Mouse (Mus musculus) heart, embryonic 14.5 days (tissue): ENCODE measurements around the gene Clic1. TPM values are rescaled to one million over a fixed set of nuclear protein-coding genes. Genes with fewer than 3 reads are reported as not detected.
A peak's percentile ranks its signal among the peaks of the same experiment; 100 is the strongest.

Experiments used
- ATAC-seq: fragments of 200-750 bp; cut with Nextera tagmentation; 2 replicates; pipeline ENCODE4 v1.8.0; 2017; ENCODE audit warnings: low read depth, moderate TSS enrichment; ENCODE audit not compliant: insufficient number of reproducible peaks, insufficient read depth, low FRiP score
- H3K27ac ChIP-seq, 2 experiments: fragments of 200-500 bp in 1 of 2; fragments of 300-500 bp in 1 of 2; sonication (generic) in 1 of 2; replicated peaks in 1 of 2; 2 replicates each; pipeline ENCODE4 v1.5.1; 2012 to 2014; ENCODE audit warnings: low read depth in 2 of 2, low read length in 2 of 2, control low read depth in 1 of 2, mild to moderate bottlenecking in 1 of 2, mixed read lengths in 1 of 2; ENCODE audit not compliant: control insufficient read depth in 1 of 2, insufficient read depth in 1 of 2
- H3K27me3 ChIP-seq: fragments of 300-500 bp; sonication (generic); 2 replicates; pipeline ENCODE4 v1.6.1; 2014; ENCODE audit warnings: mild to moderate bottlenecking, low read length, control low read depth; ENCODE audit not compliant: control insufficient read depth, insufficient read depth
- H3K36me3 ChIP-seq: fragments of 300-500 bp; sonication (generic); 2 replicates; pipeline ENCODE4 v1.6.1; 2014; ENCODE audit warnings: mild to moderate bottlenecking, control low read depth, low read length, mixed read lengths; ENCODE audit not compliant: control insufficient read depth, insufficient read depth
- H3K4me1 ChIP-seq, 2 experiments: fragments of 200-500 bp in 1 of 2; fragments of 300-500 bp in 1 of 2; sonication (generic) in 1 of 2; 2 replicates each; pipeline ENCODE4 v1.6.1; 2012 to 2014; ENCODE audit warnings: low read length in 2 of 2, control low read depth in 1 of 2, mixed read lengths in 1 of 2; ENCODE audit not compliant: control insufficient read depth in 2 of 2, insufficient read depth in 2 of 2
- H3K4me2 ChIP-seq: fragments of 300-500 bp; sonication (generic); 2 replicates; pipeline ENCODE4 v1.6.1; 2014; ENCODE audit warnings: mild to moderate bottlenecking, low read length
- H3K4me3 ChIP-seq, 2 experiments: fragments of 200-500 bp in 1 of 2; fragments of 300-500 bp in 1 of 2; sonication (generic) in 1 of 2; 2 replicates each; pipeline ENCODE4 v1.5.1; 2012 to 2014; ENCODE audit warnings: low read length in 2 of 2, mild to moderate bottlenecking in 2 of 2, control low read depth in 1 of 2, low read depth in 1 of 2, moderate library complexity in 1 of 2; ENCODE audit not compliant: control insufficient read depth in 1 of 2, insufficient read depth in 1 of 2
- H3K9ac ChIP-seq: fragments of 300-500 bp; sonication (generic); 2 replicates; pipeline ENCODE4 v1.6.1; 2014; ENCODE audit warnings: mild to moderate bottlenecking, low read length
- H3K9me3 ChIP-seq: fragments of 300-500 bp; sonication (generic); 2 replicates; pipeline ENCODE4 v1.6.1; 2016; ENCODE audit warnings: low read length, control low read depth; ENCODE audit not compliant: control insufficient read depth
- WGBS: fragments of 180-500 bp; shearing (Covaris S2); extraction: QIAGEN DNeasy Blood & Tissue Kit; methylation state at CpG from one replicate; pipeline ENCODE4 v1.1.7; 2014; 5-methylcytosine and 5-hydroxymethylcytosine counted together
- polyA plus RNA-seq: library from polyadenylated mRNA; unstranded; fragments of >200 nt; fragmentation: Nextera tagmentation; extraction: Ambion mirVana; gene quantifications from 2 replicates; pipeline ENCODE4 v1.2.1, GENCODE M21; 2014

The Clic1 gene
- polyA plus RNA-seq, 1 experiment from 2014 or later, result 108 TPM

DNA sequence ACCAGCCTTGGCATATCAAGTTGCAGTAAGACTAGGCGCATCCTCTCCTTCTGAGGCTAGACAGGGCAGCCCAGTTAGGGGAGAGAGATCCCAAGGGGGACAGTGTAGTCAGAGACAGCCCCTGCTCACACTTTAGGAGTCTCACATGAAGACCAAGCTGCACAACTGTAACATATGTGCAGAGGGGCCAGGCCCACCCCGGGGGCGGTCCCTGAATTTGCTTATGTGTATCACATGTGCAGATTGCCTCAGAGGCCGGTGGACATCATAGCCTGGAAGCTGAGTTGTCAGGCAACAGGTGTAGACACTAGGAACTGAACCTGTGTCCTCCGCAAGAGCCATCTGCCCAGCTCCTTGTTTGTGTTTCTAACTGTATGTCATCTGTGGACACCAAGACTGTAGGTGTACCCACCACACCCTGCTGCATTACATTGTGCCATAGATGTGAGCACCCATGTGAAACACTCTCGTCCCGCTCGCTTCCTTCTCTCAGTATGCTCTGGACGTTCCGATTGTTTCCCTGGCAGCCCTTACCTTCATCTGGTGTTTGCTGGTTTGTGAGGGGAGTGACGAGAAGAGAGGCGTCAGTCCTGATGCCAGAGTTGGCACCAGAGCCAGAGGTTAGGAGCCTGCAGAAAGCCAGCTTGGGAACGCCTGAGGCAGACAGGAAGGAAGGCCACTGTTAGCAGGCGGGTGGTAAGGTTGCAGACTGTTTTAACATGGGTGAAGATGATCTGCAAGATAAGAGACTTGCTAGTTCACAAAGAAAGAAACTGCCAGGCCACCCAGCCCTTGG, 42.8 kb downstream of the Clic1 start:
- peaks cover 64% of the 10 kb centered on the region for H3K36me3 ChIP-seq
- no peak for ATAC-seq
- H3K4me3 ChIP-seq, result no peak overlapping the region
- no peak overlapping the region for H3K4me2 ChIP-seq
- WGBS, result 90% methylated on average over 14 of the region's 14 CpGs
- no peak overlapping the region for H3K27ac ChIP-seq
- H3K4me1 ChIP-seq, result peaks cover 5 to 10% of the 10 kb centered on the region in 2 experiments
- H3K9me3 ChIP-seq, result no peaks in the 10 kb centered on the region
- no peak overlapping the region for H3K9ac ChIP-seq
- no peaks in the 10 kb centered on the region for H3K27me3 ChIP-seq

DNA sequence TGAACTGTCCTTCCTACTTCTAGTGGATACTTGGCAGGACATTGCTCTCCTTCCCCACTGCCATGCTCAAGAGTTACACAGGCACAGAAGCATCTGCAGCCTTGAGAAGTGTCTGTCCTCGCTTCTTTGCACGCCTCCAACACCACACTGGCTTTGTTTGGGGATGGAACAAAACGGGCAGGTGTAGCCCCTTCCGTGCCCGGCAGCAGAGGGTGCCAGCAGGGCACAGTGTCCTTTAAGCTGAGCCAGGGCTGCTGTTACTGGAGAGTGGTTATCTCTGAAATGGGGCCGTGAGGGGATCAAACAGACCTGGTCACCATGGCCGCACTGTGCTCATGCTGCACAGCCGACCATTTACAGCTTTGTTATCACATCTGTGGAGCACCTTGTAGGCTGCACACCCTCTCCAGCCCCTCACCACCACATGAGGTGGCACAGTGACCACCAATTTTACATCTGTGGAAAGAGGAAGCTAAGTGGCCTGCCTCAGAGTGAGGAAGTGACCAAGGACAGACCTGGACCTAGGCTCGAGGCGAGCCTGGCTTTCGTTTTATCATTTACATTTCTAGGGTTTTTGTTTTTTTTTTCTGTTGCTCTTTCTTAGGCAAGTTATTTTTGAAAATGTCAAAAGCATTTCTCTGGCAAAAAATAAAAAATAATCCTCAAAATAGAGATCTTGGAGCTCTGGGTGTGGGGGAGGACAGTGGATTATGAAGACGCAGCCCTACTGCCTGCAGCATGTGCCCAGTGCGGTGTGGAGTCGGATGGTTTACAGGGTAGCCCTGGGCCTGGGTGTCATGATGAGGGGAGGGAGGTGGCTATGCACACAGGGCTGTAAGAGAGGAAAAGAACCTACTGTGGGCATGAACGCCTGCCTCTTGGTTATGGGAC, 45.0 kb downstream of the Clic1 start:
- Histone ChIP-seq H3K4me1 (peaks cover 5 to 10% of the 10 kb centered on the region in 2 experiments), H3K9ac (no peak overlapping the region), H3K4me3 (no peak overlapping the region), H3K4me2 (no peak overlapping the region), H3K27me3 (no peaks in the 10 kb centered on the region), H3K9me3 (no peaks in the 10 kb centered on the region), H3K36me3 (peaks cover 84% of the 10 kb centered on the region), H3K27ac (no peak overlapping the region)
- ATAC-seq, result no peak
- 71% methylated on average over 15 of the region's 15 CpGs for WGBS

GRCm38 (mm10) chr17:35096597-35096996, 46.8 kb downstream of the Clic1 start:
- WGBS, result 83% methylated on average over 12 of the region's 12 CpGs
- H3K27ac ChIP-seq, result no peak overlapping the region; a peak in 1 of 4 replicates

DNA sequence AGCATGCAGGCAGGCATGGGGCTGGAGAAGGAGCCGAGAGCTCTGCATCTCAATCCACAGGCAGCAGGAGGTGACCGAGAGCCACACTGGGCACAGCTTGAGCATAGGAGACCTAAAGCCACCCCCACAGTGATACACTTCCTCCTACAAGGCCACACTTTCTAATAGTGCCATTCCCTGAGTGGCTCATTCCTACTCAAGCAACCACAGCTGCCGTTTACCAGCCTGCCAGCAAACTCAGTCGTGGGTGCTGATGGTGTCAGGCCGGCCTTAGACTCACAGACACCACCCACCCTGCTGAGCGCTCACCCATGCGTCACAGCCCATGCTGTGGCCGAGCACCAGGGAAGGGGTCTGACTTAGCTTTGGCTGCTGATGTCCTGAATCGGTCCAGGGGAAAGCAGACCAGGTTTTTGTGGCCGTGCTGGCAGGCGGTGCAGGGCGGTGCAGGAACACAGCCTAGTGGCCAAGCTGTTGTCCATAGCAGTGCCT, 47.4 kb downstream of the Clic1 start:
- no peaks in the 10 kb centered on the region for H3K9me3 ChIP-seq
- 90% methylated on average over 12 of the region's 12 CpGs for WGBS
- H3K36me3 ChIP-seq, result peaks cover 98% of the 10 kb centered on the region
- no peaks in the 10 kb centered on the region for H3K27me3 ChIP-seq
- H3K9ac ChIP-seq, result no peak overlapping the region
- no peak for ATAC-seq
- H3K4me2 ChIP-seq, result no peak overlapping the region
- H3K4me3 ChIP-seq, result no peak overlapping the region
- no peak overlapping the region for H3K27ac ChIP-seq
- no peaks in the 10 kb centered on the region; a peak in 1 of 4 replicates for H3K4me1 ChIP-seq

More at GRCm38 (mm10) chr17:35096597-35096996, 46.8 kb downstream of the Clic1 start:
- Histone ChIP-seq H3K36me3 (peaks cover 97% of the 10 kb centered on the region), H3K4me2 (no peak overlapping the region), H3K4me3 (no peak overlapping the region), H3K27me3 (no peaks in the 10 kb centered on the region), H3K4me1 (no peaks in the 10 kb centered on the region), H3K9me3 (no peaks in the 10 kb centered on the region), H3K9ac (peak overlapping the region; percentile 16; the same call in 1 of the 2 replicates)
- no peak for ATAC-seq

DNA sequence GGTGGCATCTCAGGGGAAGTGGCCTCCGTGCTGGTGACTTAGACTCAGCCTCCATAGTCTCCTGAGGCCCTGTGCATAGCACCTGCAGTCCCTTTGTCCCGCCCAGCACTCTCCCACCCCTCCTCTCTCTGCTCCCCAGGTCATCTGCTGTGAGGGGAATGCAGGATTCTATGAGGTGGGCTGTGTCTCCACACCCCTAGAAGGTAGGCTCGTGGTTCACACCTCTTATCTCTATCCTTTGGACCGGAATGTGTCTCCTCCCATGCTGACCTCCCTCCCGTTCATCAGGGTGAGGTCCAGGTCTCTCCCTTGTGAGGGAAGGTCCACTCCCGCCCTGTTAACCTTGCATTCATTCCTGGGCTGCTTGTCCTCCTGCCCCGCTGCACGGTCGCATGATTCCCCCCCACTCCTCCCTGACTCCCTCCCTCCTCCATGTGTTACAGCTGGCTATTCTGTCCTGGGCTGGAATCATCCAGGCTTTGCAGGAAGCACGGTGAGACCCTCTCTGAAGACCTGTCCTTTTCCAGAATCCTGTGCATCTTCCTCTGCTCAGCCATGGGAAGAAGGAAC, 50.5 kb downstream of the Clic1 start:
- H3K9ac ChIP-seq, result no peak overlapping the region
- peaks cover 6 to 12% of the 10 kb centered on the region in 2 experiments; a peak in 3 of 4 replicates for H3K4me1 ChIP-seq
- no peak for ATAC-seq
- H3K27me3 ChIP-seq, result no peaks in the 10 kb centered on the region
- H3K4me3 ChIP-seq, result no peak overlapping the region
- peaks cover 92% of the 10 kb centered on the region for H3K36me3 ChIP-seq
- H3K27ac ChIP-seq, result no peak overlapping the region
- WGBS, result 47% methylated on average over 10 of the region's 10 CpGs
- H3K9me3 ChIP-seq, result no peaks in the 10 kb centered on the region
- no peak overlapping the region for H3K4me2 ChIP-seq

DNA sequence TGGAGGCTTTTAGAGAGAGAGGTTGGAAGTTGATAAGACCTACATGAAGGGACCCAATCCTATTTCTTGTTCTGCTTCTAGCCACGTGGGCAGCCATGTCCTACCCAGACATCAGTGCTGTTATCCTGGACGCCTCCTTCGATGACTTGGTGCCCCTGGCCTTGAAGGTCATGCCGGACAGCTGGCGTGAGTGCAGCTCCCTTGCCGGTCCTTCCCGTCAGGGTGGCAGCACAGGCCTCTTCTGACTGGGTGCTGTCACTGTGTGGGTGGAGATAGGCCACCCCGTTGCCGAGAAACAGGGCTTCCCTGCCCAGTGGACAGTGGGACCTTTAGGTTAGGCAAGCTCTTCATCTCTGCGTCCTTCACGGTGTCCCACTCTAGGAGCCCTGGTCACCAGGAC, 51.4 kb downstream of the Clic1 start:
- 87% methylated on average over 11 of the region's 11 CpGs for WGBS
- H3K36me3 ChIP-seq, result peaks cover 84% of the 10 kb centered on the region

GRCm38 (mm10) chr17:35102299-35102698, 52.5 kb downstream of the Clic1 start:
- no peak overlapping the region for H3K27ac ChIP-seq
- H3K4me3 ChIP-seq, result no peak overlapping the region
- peaks cover 7 to 12% of the 10 kb centered on the region in 2 experiments; a peak in 3 of 4 replicates for H3K4me1 ChIP-seq
- H3K9ac ChIP-seq, result peak overlapping the region; percentile 10; the same call in 1 of the 2 replicates
- no peak overlapping the region for H3K4me2 ChIP-seq
- no peaks in the 10 kb centered on the region for H3K9me3 ChIP-seq
- no peaks in the 10 kb centered on the region for H3K27me3 ChIP-seq
- no peak for ATAC-seq
- 57% methylated on average over 8 of the region's 8 CpGs for WGBS
- H3K36me3 ChIP-seq, result peaks cover 73% of the 10 kb centered on the region

More for the DNA sequence above, 51.4 kb downstream of the Clic1 start:
- Histone ChIP-seq H3K9me3 (no peaks in the 10 kb centered on the region), H3K4me2 (no peak overlapping the region), H3K4me1 (peaks cover 7 to 12% of the 10 kb centered on the region in 2 experiments; a peak in 3 of 4 replicates), H3K9ac (no peak overlapping the region), H3K4me3 (no peak overlapping the region), H3K27me3 (no peaks in the 10 kb centered on the region), H3K27ac (no peak overlapping the region)
- ATAC-seq, result no peak
